Comparison of ENCODE assay signal across 6 mouse cellular contexts in genomic region chr10:83220217-83220616, GRCm38 (mm10).
"Had no signal": no experiment of that assay in that cellular context is flagged by ENCODE, and none has a peak within 500 bp of the region (broad histone marks: within the 10 kb centered on the region; RNA-seq: fewer than 3 reads in every experiment).

No protein-coding gene starts in this region.

- H3K27ac ChIP-seq: lung, embryonic 15.5 days; midbrain, embryonic 10.5 days; midbrain, embryonic 13.5 days; midbrain, embryonic 15.5 days; neural tube, embryonic 12.5 days had no signal

- H3K36me3 ChIP-seq: lung, embryonic 15.5 days; midbrain, embryonic 10.5 days; midbrain, embryonic 13.5 days; midbrain, embryonic 15.5 days; neural tube, embryonic 12.5 days had no signal

- ATAC-seq: liver, postnatal 0 days had no signal

- H3K27me3 ChIP-seq: lung, embryonic 15.5 days; midbrain, embryonic 13.5 days; midbrain, embryonic 15.5 days; neural tube, embryonic 12.5 days had no signal

- H3K9me3 ChIP-seq: lung, embryonic 15.5 days; midbrain, embryonic 10.5 days; midbrain, embryonic 13.5 days; midbrain, embryonic 15.5 days; neural tube, embryonic 12.5 days had no signal

- H3K4me2 ChIP-seq: lung, embryonic 15.5 days; midbrain, embryonic 13.5 days; midbrain, embryonic 15.5 days; neural tube, embryonic 12.5 days had no signal

- H3K4me1 ChIP-seq: midbrain, embryonic 10.5 days; midbrain, embryonic 13.5 days; midbrain, embryonic 15.5 days; neural tube, embryonic 12.5 days had no signal

- H3K9ac ChIP-seq: liver, postnatal 0 days; lung, embryonic 15.5 days; midbrain, embryonic 13.5 days; midbrain, embryonic 15.5 days; neural tube, embryonic 12.5 days had no signal

- H3K4me3 ChIP-seq: lung, embryonic 15.5 days; midbrain, embryonic 10.5 days; midbrain, embryonic 13.5 days; midbrain, embryonic 15.5 days; neural tube, embryonic 12.5 days had no signal
